Mouse (Mus musculus) cerebellum, adult (tissue): ENCODE data around the gene Nfic.
A peak's percentile ranks its signal among the peaks of the same experiment; 100 is the strongest.

ENCODE experiments used
- ATAC-seq: cut with Nextera tagmentation; 2 replicates; pipeline ENCODE4 v1.9.2; 2017; ENCODE audit warnings: mild to moderate bottlenecking, moderate library complexity, mixed read lengths; ENCODE audit not compliant: insufficient number of reproducible peaks, low FRiP score, low TSS enrichment

The Nfic gene

GRCm38 (mm10) chr10:81408871-81409291 is 46.6 kb downstream of the Nfic start:
- no peak for ATAC-seq

GRCm38 (mm10) chr10:81408424-81408729 is 47.1 kb downstream of the Nfic start:
- no peak for ATAC-seq

DNA sequence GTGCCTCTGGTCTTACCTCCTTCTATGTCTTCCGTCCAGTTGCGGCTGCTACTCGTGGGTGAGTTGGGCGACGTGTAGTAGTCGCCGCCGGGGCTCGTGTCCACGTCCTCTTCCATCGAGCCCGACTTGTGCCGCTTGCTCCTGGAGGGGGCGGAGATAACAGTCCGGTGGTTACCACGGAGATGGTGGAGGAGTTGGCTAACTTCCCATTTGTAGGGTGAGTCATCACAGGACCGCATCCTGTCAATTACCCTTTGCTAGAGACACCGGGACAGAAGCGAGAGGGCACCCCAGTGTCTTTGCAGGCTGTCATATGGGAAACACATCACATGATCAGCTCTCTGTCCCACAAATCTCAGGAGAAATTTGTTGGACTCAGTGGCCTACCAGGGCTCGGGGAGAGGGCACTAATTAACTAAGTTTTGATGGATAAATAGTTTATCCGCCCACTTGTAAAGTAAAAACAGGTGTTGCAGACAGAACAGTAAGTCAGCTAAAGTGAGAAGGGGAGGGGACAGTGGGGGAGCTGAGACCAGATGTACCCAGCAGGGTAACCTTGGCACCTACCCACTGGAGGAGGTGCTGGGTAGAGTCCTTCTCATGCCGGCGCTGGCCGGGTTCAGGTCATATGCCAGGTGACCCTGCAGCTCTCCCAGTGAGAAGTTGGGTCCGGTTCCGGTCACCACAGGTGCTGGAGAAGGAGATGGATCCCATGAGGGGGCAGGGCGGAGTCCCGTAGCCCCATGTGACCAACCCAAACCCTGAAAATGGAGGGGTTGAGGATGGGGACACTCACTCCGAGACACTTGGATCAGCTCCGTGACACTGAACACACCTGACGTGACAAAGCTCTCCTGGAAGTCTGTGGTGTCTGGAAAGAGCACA is 47.7 kb downstream of the Nfic start:
- ATAC-seq = peak; percentile 9; the same call in 1 of the 2 replicates

- ATAC-seq = no peak
Measured at GRCm38 (mm10) chr10:81406504-81407440, 48.7 kb downstream of the Nfic start.

DNA sequence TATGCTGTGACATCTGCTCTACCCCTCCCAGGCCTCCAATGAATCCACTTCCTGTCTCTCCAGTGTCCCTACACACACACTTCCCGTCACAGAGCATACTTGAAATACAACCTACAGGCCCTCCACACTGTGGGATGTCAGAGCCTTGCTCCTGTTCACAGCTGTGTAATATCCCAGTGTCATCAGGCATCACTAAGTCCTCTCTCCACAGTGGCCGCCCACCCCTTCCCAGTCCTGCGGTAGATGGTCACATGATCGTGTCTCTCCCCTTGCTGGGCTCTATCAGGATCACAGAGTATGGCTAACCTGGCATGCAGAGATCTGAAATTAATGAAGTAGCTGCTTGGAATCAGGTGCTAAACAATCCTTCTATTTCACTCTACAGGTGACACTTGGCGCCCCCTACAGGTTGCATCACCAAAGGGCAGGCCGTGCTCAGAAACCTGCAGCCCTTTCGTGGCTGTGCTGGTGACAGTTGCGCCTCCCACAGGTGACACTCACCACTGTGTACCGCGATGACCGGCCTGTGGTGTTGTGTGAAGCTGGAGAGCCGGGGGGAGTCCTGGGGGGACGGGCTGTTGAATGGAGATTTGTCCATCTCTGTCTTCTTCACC is 49.7 kb downstream of the Nfic start:
- no peak for ATAC-seq

DNA sequence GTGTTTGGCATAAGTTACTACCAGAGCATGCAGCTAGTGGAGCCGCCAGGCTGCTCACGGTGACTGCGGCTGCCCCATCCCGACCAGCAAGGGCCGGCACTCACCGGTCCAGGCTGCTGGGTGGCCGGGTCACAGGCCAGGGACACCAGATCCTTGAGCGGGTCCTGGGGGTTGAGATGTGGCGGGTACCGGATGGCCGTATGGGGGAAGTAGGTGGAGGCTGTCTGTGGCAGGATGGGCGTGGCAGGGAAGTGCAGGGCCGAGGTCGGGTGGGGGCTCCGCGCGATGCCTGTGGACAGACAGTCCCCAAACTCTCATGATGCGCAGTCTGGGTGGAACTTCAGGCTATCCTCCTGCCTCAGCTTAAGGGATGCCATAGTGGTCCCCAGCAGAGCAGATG is 50.7 kb downstream of the Nfic start:
- no peak for ATAC-seq

GRCm38 (mm10) chr10:81404082-81404481 is 51.4 kb downstream of the Nfic start:
- no peak for ATAC-seq

DNA sequence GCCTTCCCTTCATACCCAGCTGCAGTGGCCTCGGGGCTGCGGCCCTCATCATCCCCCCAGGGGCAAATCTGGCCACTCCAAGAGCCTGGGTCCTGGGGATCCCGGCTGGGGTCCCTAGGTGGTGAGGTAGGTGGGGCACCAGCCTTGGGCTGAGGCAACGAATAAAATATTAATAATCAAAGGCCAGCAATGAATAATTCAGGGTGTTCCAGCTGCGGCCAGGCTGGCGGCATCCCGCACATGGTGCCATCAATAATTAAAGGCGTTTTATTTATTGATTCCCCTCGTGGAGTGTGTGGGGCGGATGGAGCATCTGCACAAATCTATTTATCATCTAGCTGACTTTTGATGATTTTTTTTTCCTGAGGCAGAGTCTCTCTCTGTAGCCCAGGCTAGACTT is 51.9 kb downstream of the Nfic start:
- no peak for ATAC-seq

- ATAC-seq = no peak
Measured at GRCm38 (mm10) chr10:81402227-81402765, 53.1 kb downstream of the Nfic start.

DNA sequence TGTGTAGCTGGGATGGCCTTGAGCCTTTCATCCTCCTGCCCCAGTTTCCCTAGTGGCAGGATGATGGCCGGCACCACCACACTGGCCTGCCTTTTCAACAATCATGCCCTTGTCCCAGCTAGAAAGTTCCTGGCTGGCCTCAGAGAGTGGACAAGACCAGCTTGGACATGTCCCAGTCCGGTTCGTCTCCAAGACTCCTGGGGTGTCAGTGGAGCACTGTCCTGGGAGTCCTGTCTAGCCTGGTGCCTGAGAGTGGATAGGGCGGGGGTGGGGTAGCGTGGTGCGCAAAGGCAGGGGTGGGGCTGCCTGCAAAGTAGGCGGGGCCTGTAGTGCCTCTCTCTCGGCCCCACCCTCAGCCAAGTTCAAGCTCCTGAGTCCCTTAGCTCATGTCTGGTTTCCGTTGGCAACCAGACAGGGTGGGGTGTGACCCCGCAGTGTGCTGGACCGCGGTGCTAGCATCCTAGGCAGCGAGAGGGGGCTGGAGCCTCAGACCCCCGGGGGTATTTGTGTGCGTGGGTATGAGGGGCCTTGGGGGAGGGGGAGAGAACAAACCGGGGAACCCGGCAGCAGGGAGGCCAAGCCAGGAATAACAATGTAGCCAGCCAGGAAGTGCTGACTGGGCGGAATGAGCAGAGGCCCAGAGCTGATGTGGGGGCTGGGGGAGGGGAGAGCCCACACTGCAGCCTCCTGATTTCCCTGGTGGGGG is 53.8 kb downstream of the Nfic start:
- no peak for ATAC-seq

DNA sequence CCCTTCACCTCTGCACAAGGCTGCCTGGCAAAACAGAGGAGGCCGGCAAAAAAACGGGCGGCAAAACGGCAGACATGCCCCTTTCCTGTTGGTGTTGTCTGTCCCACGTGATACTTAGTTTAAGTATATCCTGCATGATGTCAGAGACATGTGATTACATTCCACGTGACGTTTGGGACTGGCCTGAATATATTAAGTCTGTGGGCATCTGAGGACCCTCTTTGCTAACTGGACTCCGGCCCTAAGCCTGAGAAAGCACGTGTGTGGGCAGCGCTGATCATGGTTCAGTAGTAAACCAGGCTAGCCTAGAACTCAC is 54.3 kb downstream of the Nfic start:
- ATAC-seq = no peak

DNA sequence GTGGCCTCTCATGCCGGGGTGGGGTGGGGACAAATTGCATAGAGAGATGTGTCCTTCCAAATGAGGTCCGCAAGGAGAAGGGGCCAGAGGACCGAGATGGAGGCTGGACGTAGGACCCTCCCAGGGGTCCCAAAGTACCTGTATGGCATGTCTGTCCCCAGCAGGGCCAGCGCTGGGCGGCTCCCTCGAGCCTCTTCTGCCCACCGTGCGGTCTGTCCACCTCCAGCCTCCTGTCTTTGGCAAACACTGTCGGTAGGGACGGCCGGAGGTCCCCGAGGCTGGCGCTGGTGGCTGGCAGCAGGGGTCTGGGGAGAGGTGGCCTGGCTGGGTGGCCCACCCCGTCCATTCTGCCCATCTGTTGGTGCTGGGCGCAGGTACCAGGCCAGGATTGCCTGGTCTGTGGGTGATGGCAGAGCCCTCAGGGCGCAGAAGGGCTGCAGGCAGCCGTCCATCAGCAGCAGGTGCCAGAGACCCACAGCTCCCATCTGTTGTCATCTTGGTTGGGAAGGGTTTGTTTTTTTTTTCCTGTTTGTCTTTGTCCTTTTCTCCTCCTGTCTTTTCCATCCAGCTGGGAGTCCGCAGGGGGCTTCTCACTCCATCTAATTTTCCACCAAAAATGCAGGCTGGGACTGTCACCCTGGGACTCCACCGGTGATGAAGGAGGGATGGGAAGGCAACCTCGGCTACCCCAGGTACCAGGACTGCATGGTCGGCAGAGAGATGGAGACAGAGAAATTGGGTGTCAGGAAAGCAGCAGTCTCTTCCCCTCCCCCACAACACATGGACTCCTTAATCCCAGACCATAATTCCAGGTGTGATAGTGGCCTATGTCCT is 54.8 kb downstream of the Nfic start:
- ATAC-seq = peak; percentile 57; the same call in 1 of the 2 replicates

- ATAC-seq = no peak
Measured at GRCm38 (mm10) chr10:81399798-81400308, 55.6 kb downstream of the Nfic start.

DNA sequence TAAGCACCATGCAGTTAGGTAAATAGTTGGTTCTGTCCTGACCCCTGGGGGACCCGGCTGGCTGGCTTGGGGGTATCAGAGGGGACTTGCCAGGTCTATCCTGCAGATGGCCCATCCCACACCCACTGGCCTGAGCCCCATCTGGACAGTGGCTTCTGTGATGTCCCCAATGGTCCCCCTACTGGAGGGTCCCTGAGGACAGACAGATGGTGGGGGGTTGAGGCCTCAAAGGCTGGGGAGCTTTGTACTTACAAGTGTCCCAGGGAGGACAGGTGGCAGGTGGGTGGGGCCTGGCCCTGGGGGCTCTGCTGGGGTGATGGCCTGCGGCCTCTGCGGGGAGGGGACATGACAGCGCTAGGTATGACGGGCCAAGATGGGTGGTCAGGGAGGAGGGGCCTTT is 56.1 kb downstream of the Nfic start:
- no peak for ATAC-seq

GRCm38 (mm10) chr10:81396749-81397148 is 58.7 kb downstream of the Nfic start:
- ATAC-seq = no peak

DNA sequence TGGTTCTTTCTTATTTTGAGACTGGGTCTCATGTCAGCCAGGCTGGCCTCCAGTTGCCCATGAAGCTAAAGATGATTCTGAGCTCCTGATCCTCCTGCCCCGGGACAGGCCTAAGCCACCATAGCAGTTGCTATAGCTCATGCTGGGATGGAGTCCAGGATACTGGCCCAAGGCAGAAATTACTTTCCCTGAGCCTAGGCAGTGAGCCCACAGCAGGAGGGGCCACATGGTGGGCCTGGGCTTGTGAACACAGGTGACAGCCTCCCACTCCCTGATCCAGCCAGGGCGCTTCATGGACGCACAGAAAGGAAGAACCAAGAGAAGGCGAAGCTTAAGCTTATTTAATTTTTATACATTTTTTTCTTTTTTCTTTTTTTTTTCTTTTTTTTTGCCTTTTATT is 59.6 kb downstream of the Nfic start:
- no peak for ATAC-seq

DNA sequence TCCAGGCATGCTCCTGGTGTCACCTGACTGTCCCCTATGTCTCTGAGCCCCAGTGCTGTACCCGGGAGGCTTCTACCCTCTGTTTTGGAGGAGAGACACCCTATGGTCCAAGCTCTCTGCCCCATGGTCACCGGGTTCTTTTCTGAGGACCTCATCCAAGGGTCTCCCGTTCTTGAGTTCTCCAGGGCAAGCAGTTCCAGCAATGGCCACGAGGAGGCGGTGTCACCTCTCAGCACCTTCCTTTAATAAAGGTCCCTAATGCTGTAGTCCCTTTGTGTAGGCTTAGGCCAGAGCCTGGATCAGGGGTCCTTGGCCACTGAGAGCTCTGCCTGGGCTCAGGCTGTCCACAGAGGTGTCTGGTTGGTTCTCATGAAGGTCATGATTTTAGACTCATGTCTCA is 60.3 kb downstream of the Nfic start:
- no peak for ATAC-seq

DNA sequence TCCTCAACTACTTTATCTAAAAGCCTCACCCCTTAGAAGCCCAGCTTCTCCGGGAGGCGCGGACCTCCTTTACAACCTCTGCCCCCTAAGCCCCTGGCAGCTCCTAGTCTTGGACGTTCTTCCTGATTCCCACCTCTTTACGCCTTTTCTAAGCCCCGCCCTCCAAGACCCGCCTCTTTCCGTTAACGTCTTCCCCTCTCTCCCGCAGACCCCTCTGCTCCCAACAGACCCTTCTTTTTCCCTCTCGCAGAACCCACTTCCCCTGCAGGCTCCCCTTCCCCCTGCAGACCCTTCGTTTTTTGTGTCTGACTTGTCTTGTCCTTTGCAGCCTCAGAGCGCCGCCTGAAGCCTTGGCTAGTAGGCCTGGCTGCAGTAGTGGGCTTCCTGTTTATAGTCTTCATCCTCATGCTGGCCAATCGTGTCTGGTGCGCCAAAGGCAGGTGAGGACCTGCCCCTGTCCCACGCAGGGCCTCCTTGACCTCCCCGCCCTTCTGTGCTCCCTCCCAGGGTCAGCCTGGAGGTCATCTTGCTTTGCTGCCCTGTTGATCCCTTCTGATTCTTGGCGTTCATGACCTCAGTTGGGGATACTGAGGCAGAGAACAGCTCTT is 61.9 kb downstream of the Nfic start:
- ATAC-seq = no peak

GRCm38 (mm10) chr10:81392781-81393185 is 62.7 kb downstream of the Nfic start, which contains the start of gene Smim24:
Gene Smim24 (plus strand): TSS chr10:81393051.
- no peak for ATAC-seq
